Mouse (Mus musculus): Measurements from ENCODE around the gene Abca2.
"Not testable (repeated sequence)": the region's sequence is repeated elsewhere in the genome, so short reads cannot be mapped to it uniquely, and the experiment has no call there.

Gene Abca2

DNA sequence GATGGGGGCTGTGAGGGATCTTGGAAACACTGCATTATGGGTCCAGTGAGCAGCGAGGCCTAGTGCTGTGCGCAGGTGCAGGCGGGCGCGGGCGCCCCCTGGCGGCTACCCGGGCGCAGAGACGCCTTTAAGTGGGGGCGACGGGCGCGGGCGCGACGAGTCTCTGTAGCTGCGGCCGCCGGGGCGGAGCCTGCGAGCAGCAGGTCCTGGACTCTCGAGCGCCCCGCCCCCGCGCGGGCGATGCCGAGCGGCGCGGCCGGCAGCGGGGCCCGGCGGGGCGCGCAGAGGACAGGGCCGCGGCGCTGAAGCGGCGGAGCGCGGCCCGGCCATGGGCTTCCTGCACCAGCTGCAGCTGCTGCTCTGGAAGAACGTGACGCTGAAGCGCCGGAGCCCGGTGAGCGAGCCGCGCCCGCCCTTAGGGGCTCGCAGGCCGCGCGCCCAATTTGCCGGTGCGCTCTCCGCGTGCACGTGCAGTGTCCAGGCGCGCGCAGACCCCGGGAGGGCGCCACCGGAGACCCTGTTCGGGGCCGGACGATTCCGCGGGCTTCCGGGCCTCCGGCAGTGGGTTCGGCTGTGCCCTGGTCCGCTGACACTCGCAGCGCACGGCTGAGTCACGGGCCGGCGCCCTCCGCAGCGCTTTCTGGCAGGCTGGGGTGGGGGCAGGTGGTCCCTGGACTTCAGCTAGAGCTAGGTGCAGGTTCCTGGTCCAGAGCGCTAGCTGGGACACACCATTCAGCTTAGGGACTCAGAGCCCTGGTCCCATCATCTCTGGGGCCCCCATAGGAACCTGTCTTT is at the start of gene Abca2:
TSS of gene Abca2 (plus strand) at position 262 of the 795 bp plus-strand sequence.
- DNase-seq (ENCODE audit: extremely low read depth, insufficient read length, low spot score), result peak; percentile 94

DNA sequence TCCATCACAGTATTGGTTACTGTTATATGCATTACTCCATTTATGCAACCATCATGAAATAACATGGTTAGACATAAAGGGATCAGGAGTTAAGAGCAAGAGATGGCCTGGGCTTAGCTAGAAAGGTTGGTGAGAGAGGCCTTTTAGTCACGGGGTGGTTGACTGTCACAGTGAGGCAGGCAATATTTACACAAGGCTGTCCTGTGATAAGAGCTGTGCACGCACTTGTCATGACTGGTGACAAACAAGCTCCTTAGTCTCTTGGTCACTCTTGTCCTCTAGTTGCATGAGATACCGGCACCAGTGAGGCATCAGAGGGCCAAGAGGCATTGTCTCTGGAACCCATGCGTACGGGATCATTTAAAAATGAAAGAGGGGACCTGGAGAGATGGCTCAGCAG is 44.0 kb upstream of the Abca2 start:
- DNase-seq (ENCODE audit: extremely low read depth, insufficient read length, low spot score), result no peak

DNA sequence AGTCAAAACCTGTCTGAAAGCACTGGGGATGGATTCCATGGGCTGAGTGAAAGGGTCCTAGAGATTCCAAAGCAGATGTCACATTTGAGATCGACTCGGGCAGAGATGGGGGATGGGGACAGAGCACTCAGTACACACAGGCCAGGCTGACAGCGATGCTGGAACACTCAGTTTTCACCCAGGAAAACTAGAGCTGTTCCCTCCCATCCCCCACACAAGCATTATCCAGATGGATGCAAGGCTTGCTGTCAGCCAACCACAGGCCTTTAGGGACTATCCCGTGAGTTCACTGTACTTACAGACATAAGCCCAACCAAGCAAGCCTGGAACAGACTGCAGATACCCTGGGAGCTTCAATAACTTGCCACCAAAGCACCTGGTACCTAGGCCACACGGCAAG is 37.2 kb upstream of the Abca2 start:
- DNase-seq (ENCODE audit: extremely low read depth, insufficient read length, low spot score), result no peak

DNA sequence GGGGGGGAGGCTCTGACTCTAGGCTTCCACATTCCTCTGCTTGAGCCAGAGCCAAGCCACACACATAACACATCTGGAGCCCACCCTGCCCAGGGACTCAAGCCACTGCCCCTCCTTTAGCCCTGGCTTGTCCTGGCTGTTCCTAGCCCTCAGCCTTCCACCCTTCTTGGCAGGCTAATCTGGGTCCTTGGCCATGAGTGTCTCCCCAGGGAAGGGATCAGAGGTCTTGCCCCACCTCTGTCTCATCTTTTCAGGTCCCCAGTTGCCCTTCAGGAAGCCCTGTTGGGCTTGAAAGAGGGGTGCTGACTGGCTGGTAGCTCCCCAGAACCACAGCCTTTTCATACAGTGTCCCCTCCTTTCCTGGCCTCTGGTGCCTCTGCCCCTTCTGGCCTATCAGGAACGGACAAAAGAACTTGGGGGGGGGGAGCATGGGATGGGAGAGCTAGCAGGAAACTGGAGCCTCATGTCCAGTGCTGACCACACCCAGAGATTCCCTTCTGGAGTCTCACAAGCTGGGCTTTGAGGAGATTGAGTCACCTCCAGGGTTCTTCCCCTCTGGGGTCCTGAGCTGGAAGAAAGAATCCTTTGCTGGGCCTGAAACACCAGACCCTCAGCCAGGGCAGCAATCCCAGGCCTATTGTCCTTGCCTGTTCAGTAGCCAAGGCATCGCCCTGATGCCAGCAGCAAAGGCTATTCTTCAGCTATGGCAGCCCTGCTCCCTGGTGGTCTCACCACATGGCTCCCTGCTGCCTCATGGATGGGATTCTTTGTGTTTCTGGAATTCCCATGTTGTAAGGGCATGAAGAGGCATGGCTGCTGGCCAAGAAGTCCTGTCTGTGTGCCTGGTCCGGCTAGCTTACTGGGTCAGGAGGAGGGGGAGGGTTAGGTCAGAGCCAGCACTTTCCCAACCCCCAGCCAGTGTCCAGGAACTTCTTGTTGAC is 34.0 kb upstream of the Abca2 start:
- peak; percentile 46 for DNase-seq (ENCODE audit: extremely low read depth, insufficient read length, low spot score)

DNA sequence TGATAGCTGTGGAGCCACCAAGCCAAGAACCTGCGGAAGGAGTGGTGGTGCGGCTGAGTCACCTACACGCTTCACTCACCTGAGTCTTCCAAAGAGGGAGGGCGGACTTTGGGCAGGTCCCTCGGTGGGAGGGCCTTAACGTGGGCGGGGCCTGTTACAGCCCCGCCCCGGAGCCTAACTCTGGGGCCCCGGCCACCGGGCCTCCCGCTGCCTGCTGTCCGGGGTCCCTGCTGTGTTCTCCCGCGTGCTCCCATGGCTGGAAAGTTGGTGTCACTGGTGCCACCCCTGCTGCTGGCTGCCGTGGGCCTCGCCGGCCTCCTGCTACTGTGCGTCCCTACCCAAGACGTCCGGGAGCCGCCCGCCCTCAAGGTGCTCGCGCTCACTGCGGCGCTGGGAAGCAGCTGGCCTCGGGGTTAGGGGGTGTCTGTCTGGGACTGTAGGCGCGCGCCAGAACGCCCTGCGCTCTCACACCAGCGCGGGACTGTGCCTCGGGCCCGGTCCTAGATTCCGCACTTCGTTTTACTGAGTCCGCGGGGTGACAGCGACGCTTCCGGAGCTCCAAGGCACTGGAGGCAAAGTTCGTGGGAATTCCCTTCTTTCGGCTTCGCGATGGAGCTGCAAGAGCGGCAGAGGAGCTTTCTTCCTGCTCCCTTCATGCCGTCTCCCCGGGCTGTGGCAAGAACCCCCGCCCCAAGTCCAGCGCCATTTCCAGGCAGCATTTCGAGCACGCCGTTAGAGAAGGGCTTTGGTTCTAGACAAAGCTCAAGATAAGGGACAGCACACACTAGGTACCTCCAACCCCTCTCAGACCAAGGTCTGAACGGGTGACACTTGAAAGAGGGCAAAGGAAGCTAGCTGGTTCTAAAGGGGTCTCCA is 32.5 kb upstream of the Abca2 start, which contains the start of gene Entpd2:
TSS of gene Entpd2 (plus strand) at position 154 of the 876 bp plus-strand sequence.
- DNase-seq (ENCODE audit: extremely low read depth, insufficient read length, low spot score), result no peak

DNA sequence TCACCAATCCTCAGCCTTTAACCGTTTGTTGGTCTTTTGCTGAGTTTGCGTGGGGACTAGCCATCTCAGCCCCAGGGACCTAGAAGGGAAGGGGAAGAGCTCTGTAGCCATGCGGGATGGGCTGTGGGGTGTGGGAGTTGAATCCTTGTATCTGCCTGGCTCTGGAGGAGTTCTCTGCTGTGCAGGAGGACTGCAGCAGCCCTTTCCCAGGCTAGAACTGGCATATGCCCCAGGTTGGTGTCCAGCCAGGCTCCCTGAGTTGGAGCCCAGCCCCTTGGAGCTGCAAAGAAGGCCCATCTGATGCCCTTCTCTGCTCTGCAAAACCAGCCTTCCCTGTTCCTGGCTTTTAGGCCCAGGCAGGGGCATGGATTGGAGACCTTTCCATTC is 31.9 kb upstream of the Abca2 start:
- no peak for DNase-seq (ENCODE audit: extremely low read depth, insufficient read length, low spot score)

DNA sequence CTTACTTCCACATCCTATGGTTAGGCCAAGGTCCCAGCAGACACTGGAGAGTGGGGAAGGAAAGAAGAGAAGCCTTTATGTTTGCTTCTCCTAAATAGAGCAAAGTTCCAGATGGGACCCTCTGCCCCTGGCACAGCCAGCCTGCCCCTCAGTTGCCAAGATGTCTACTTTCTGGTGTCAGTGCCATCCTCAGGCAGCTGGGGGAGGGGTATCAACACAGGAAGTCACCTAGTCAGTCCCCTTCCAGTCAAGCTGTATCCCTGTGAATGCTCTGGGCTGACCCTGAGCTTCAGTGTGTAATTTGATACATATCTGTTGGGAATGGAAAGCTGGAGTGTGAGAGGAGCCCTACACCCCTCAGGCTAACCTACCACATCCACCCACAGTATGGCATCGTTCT is 31.5 kb upstream of the Abca2 start:
- no peak for DNase-seq (ENCODE audit: extremely low read depth, insufficient read length, low spot score)

DNA sequence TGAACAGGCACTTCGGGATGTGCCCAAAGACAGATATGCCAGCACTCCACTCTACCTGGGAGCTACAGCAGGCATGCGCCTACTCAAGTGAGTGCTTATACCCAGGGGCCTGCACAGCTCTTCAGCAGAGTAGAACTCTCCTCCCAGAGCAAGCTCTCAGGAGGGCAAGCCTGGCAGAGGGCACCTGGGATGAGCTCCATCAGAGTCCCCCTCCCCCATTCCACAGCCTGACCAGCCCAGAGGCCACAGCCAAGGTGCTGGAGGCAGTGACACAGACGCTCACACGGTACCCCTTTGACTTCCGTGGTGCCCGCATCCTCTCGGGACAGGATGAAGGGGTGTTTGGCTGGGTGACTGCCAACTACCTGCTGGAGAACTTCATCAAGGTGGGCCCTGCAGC is 30.4 kb upstream of the Abca2 start:
- no peak for DNase-seq (ENCODE audit: extremely low read depth, insufficient read length, low spot score)

DNA sequence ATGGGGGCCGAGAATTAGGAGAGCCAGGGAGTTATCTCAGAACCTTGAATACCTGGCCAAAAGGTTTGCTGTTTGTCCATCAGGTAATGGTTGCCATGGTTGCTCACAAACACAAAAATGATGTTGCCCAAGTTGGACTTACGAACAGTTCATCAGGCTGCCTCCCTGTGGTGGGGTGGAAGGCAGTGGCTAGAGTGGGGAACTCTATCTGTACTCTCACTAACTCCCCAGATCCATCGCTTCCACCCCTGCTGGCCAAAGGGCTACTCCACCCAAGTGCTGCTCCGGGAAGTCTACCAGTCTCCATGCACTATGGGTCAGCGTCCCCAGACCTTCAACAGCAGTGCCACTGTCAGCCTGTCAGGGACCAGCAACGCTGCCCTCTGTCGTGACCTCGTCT is 29.5 kb upstream of the Abca2 start, which contains the start of gene Npdc1:
TSS of gene Npdc1 (plus strand) at position 301 of the 400 bp plus-strand sequence.
- DNase-seq (ENCODE audit: extremely low read depth, insufficient read length, low spot score), result no peak

DNA sequence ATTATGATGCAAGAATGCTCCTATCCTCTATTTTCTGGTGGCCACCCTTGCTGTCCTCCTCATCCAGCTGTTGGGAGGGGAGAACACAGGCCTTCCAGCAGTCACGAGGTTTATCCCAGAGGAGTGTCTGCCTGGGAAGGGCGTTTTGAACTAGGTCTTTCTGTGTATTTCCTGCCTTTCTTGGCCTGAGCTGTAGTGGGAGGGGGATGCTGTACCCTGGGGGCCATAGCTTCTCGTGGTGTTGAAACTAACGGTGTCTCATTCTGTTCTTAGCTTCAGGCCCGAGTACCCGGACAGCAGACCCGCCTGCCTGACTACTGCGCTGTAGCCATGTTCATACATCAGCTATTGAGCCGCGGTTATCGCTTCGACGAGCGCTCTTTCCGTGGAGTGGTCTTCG is 28.2 kb upstream of the Abca2 start:
- DNase-seq (ENCODE audit: extremely low read depth, insufficient read length, low spot score), result no peak

DNA sequence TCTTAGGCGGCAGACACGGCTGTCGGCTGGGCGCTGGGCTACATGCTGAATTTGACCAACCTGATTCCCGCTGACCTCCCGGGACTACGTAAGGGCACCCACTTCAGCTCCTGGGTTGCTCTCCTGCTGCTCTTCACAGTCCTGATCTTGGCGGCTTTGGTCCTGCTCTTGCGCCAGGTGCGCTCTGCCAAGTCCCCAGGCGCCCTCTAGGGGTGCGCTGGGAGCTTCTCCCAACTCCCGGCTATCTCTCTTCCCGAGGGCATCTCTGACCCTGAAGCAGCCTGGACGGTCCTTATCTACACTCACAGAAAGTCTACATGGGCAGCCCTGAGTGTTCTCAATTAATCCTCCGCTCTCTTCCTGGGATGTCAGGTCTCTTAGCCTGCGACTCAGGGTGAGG is 27.7 kb upstream of the Abca2 start:
- DNase-seq (ENCODE audit: extremely low read depth, insufficient read length, low spot score), result no peak

DNA sequence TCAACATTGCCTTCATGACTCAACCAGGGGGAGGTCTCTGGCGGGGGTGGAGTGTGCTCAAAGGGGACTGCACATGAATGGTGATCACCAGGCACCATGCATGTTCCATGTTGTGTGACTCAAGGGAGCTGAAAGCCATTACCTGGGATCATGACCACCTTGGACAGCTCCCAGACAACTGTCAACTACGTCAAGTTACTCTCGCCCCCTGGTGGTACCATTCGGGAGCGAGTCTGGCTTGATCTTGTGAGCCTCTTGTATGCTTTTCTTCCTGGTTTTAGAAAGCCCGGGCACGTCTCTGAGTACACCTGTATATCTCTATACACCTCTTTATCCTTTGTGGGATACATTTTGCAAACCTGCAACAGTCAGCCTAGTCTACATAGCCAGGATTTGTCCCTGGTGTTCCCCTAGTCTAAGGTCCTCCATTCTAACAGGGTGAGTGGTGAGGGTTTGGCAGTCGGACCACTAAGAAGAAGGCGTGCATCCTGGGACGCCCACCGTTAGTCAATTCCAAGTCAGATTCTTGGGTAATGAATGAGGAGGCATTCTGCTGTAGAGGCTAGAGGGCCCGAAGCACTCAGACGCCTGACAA is 26.0 kb upstream of the Abca2 start:
- no peak for DNase-seq (ENCODE audit: extremely low read depth, insufficient read length, low spot score)

DNA sequence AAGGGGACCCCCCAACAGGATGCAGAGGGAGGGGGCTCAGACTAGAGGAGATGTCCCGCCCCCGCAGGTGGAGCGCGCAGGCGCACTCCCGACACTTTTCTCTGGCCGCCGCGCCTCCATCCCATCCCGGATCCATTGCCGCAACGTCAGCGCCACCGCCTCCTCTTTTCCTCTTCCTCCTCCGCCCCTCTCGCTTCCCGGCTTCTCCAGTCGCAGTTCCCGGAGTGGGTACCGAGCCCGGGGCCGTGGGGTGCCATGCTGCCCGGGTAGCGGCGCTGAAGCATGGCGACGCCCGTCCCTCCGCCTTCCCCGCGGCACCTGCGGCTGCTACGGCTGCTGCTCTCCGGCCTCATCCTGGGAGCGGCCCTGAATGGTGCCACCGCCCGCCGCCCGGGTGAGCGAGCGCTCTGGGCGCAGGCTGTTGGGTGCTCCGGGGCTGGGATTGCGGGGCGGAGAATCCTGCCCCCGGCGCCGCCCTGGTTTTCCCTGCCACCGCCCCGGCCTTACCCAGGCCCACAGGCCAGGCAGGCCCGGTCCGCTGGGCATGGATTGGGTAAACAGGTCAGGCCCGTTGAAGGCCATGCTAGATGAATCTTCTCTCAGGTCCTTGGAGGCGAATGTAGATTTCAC is 25.4 kb upstream of the Abca2 start:
- DNase-seq (ENCODE audit: extremely low read depth, insufficient read length, low spot score), result peak; percentile 84

DNA sequence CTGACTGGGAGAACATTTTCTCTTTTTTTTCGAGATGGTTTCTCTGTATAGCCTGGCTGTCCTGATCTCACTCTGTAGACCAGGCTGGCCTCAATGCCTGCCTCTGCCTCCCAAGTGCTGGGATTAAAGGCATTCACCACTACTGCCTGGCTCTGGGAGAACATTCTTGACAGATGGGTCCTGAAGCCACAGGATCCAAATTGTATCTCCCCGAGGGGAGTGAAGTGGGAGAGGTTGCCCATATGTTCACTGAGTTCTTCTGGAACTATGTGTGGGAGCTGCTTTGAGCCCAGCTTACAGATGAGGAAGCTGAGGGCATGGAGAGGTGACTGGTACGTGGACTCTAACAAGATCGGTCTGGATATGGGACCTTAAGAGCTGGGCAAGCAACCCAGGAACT is 24.5 kb upstream of the Abca2 start:
- no peak for DNase-seq (ENCODE audit: extremely low read depth, insufficient read length, low spot score)

DNA sequence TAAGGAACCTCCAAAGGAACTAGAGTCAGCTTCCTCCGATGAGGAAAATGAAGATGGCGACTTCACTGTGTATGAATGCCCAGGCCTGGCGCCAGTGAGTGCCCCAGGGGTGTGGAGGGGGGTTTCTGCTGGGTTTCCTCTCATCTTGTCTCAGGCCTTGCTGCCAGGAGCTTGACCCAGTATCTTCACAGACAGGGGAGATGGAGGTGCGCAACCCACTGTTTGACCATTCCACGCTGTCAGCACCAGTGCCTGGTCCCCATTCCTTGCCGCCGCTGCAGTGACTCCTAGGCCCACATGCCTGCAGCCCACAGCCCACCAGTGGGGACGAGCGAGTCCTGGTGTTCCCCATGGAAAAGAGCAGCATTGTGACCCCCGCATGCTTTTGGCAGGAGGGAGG is 19.6 kb upstream of the Abca2 start:
- DNase-seq (ENCODE audit: extremely low read depth, insufficient read length, low spot score), result no peak

DNA sequence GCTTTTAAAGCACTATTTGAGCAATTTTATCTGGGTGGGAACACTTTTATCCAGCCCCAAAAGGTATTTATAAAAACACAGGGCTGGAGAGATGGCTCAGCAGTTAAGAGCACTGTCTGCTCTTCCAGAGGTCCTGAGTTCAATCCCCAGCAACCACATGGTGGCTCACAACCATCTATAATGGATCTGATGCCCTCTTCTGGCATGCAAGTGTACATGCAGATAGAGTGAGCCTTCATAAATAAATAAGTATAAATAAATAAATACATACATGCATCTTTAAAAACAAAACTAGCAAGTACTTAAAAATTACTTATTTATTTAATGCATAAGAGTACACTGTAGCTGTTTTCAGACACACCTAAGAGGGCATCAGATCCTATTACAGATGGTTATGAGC is 15.1 kb upstream of the Abca2 start:
- DNase-seq (ENCODE audit: extremely low read depth, insufficient read length, low spot score), result not testable (repeated sequence)

DNA sequence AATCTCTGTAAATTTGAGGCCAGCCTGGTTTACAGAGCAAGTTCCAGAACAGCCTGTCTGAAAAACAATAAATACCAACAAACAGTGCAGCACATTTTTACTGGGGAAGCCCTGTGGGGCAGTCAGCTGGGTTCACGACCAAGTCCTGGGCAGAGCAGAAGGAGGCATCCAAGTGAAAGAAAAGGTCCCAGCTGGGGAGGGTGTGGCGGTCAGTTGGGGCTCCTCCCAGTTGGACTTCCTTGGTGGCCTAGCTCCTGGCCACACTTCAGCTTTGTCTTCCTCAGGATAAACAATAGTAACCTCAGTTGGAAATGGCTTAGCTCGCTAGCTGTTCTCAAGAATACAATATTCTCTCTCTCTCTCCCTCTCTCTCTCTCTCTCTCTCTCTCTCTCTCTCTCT is 11.1 kb upstream of the Abca2 start:
- DNase-seq (ENCODE audit: extremely low read depth, insufficient read length, low spot score), result no peak

DNA sequence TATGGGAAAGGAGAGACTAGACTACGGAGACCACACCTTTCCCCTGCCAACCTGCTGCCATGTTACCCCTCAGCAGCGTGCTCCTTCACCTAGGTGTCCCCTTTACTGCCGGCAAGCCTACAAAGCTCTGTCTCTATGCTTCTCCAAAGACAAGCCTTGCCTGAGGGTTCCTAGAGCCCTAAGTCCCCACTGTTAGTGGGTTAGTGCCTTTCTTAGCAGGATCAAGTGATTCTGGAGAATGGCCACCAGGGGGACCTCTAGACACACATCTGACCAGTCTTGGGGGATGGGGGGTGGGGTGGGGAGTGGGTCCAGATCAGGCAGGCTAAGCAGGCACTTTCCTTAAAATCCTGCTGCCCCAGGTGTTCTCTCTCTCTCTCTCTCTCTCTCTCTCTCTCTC is 6.6 kb upstream of the Abca2 start:
- DNase-seq (ENCODE audit: extremely low read depth, insufficient read length, low spot score), result no peak

DNA sequence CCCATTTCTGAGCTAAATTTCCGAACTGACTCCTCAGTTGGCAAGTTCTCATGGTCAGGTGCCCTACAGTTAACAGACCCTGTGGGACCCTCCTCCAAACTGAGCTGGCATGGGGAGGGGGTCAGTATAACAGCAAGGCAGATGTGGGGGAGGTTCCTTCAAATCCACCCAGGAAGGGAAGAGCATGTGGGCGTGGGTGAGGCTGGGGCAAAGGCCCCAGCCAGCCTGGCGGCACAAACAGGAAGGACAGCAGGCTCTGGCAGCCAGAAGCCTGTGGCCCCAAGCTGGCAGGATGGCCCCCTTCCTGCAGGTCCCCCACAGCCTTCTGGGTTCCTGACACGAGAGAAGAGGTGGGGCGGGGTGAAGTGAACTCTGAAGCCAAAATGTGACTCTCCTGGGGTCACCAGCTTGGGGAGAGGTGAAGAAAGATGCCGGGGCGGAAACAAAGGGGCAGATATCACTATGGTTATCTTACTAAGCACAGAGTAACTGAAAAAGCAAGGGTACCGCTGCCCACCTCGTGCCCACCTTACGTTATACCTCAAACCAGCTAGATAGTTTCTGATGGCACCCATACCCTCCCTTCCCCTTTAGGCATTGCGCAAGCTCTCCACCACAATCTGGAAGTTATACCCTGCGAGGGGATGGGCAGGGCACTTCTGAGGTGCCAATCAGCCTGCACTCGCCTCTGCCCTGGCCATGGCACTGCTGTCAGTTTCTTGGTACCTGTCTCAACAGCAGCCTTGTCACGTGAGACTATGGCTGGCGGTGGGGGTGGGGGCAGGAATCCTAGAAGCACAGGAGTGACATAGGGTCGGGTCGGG is 5.7 kb upstream of the Abca2 start, which contains the start of gene Fut7:
TSS of gene Fut7 (plus strand) at position 681 of the 824 bp plus-strand sequence.
- no peak for DNase-seq (ENCODE audit: extremely low read depth, insufficient read length, low spot score)
